Mouse (Mus musculus) midbrain, postnatal 0 days (tissue): ENCODE results near the gene Fmnl3. TPM values are rescaled to one million over a fixed set of nuclear protein-coding genes. Genes with fewer than 3 reads are reported as not detected.
A peak's percentile ranks its signal among the peaks of the same experiment; 100 is the strongest.

Source experiments
- ATAC-seq: fragments of 200-750 bp; cut with Nextera tagmentation; 2 replicates; pipeline ENCODE4 v1.8.0; 2017; ENCODE audit warnings: moderate number of reproducible peaks, mild to moderate bottlenecking, moderate TSS enrichment, moderate library complexity; ENCODE audit not compliant: low FRiP score
- DNase-seq: peaks from one replicate; pipeline ENCODE4 v3.0.0-alpha.2; 2015; ENCODE audit warnings: low spot score
- H3K27ac ChIP-seq: fragments of 300-500 bp; sonication (generic); 2 replicates; pipeline ENCODE4 v1.5.1; 2014; ENCODE audit warnings: low read depth, mild to moderate bottlenecking, low read length, mixed read lengths
- H3K27me3 ChIP-seq: fragments of 300-500 bp; sonication (generic); 2 replicates; pipeline ENCODE4 v1.6.1; 2014; ENCODE audit warnings: low read length, control low read depth, mixed read lengths; ENCODE audit not compliant: insufficient read depth
- H3K36me3 ChIP-seq: fragments of 300-500 bp; sonication (generic); 2 replicates; pipeline ENCODE4 v1.6.1; 2014; ENCODE audit warnings: low read length, control low read depth, mixed read lengths; ENCODE audit not compliant: insufficient read depth
- H3K4me1 ChIP-seq: fragments of 300-500 bp; sonication (generic); 2 replicates; pipeline ENCODE4 v1.6.1; 2014; ENCODE audit warnings: mild to moderate bottlenecking, control low read depth, antibody characterized with exemption, low read length, mixed read lengths; ENCODE audit not compliant: insufficient read depth
- H3K4me2 ChIP-seq: fragments of 300-500 bp; sonication (generic); 2 replicates; pipeline ENCODE4 v1.6.1; 2014; ENCODE audit warnings: low read depth, mild to moderate bottlenecking, low read length, mixed read lengths; ENCODE audit not compliant: poor library complexity, severe bottlenecking
- H3K4me3 ChIP-seq: fragments of 300-500 bp; sonication (generic); 2 replicates; pipeline ENCODE4 v1.5.1; 2014; ENCODE audit warnings: low read depth, mild to moderate bottlenecking, low read length, moderate library complexity
- H3K9ac ChIP-seq: fragments of 300-500 bp; sonication (generic); replicated peaks from 2 replicates; pipeline ENCODE4 v1.6.1; 2014; ENCODE audit warnings: mild to moderate bottlenecking, low read length, moderate library complexity, mixed read lengths; ENCODE audit not compliant: poor library complexity, severe bottlenecking
- H3K9me3 ChIP-seq: fragments of 300-500 bp; sonication (generic); 2 replicates; pipeline ENCODE4 v1.6.1; 2016; ENCODE audit warnings: low read length, control low read depth
- CTCF ChIP-seq: IDR thresholded peaks from 2 replicates; pipeline ENCODE4 v1.5.1; 2016; ENCODE audit warnings: antibody characterized with exemption, mild to moderate bottlenecking
- WGBS: fragments of 180-500 bp; shearing (Covaris S2); extraction: QIAGEN DNeasy Blood & Tissue Kit; methylation state at CpG from one replicate; pipeline ENCODE4 v1.1.7; 2014; 5-methylcytosine and 5-hydroxymethylcytosine counted together
- polyA plus RNA-seq: library from polyadenylated mRNA; unstranded; fragments of >200 nt; fragmentation: Nextera tagmentation; extraction: Ambion mirVana; gene quantifications from 2 replicates; pipeline ENCODE4 v1.2.1, GENCODE M21; 2015
- total RNA-seq: library from RNA; depleted of rRNA; stranded (reverse); fragments of >200 nt; gene quantifications from 2 replicates; pipeline ENCODE4 v1.2.3, GENCODE M21; 2014

The Fmnl3 gene
- total and polyA plus RNA-seq, 2 experiments from 2014 or later, result 9.8 to 15.5 TPM

GRCm38 (mm10) chr15:99310617-99311016 lies 59.7 kb downstream of the Fmnl3 start:
- no peak overlapping the region for H3K4me2 ChIP-seq
- no peaks in the 10 kb centered on the region for H3K4me1 ChIP-seq
- DNase-seq (no peak), ATAC-seq (no peak)
- H3K4me3 ChIP-seq, result no peak overlapping the region
- H3K36me3 ChIP-seq, result peaks cover 87% of the 10 kb centered on the region
- no peak overlapping the region for H3K9ac ChIP-seq
- no peaks in the 10 kb centered on the region for H3K9me3 ChIP-seq
- TF ChIP-seq CTCF, result no peak
- no peak overlapping the region for H3K27ac ChIP-seq
- H3K27me3 ChIP-seq, result no peaks in the 10 kb centered on the region
- 88% methylated on average over 5 of the region's 5 CpGs for WGBS

- no peak overlapping the region for H3K9ac ChIP-seq
- no peak overlapping the region for H3K4me3 ChIP-seq
- H3K4me2 ChIP-seq, result no peak overlapping the region
- no peak for ATAC-seq
- TF ChIP-seq CTCF, result no peak
- 97% methylated on average over 9 of the region's 9 CpGs for WGBS
- H3K36me3 ChIP-seq, result peaks cover 87% of the 10 kb centered on the region
- no peaks in the 10 kb centered on the region for H3K4me1 ChIP-seq
- no peaks in the 10 kb centered on the region for H3K27me3 ChIP-seq
- H3K27ac ChIP-seq, result no peak overlapping the region
- no peaks in the 10 kb centered on the region for H3K9me3 ChIP-seq
- DNase-seq, result no peak
These were observed 60.7 kb downstream of the Fmnl3 start for GRCm38 (mm10) chr15:99309549-99309948.

- H3K27ac ChIP-seq, result no peak overlapping the region
- H3K27me3 ChIP-seq, result no peaks in the 10 kb centered on the region
- DNase-seq (no peak), ATAC-seq (no peak)
- 91% methylated on average over 9 of the region's 9 CpGs for WGBS
- H3K4me1 ChIP-seq, result no peaks in the 10 kb centered on the region
- H3K36me3 ChIP-seq, result peaks cover 79% of the 10 kb centered on the region
- TF ChIP-seq CTCF, result no peak
- no peak overlapping the region for H3K4me2 ChIP-seq
- no peaks in the 10 kb centered on the region for H3K9me3 ChIP-seq
- H3K9ac ChIP-seq, result no peak overlapping the region
- no peak overlapping the region for H3K4me3 ChIP-seq
These were observed 62.8 kb downstream of the Fmnl3 start for GRCm38 (mm10) chr15:99307476-99307875.

- no peaks in the 10 kb centered on the region; the same call in 1 of the 2 replicates for H3K36me3 ChIP-seq
These were observed 74.1 kb downstream of the Fmnl3 start for GRCm38 (mm10) chr15:99296213-99296612.

GRCm38 (mm10) chr15:99295484-99295981 lies 74.7 kb downstream of the Fmnl3 start, which contains the start of gene Fam186b:
Gene Fam186b (minus strand): TSS chr15:99295888.
- 0% methylated on average over 15 of the region's 17 CpGs for WGBS
- DNase-seq, result no peak
- H3K4me1 ChIP-seq, result peaks cover 6% of the 10 kb centered on the region; the same call in 1 of the 2 replicates

More at GRCm38 (mm10) chr15:99296213-99296612, 74.1 kb downstream of the Fmnl3 start:
- peak overlapping the region; percentile 53 for H3K4me3 ChIP-seq
- H3K4me1 ChIP-seq, result peaks cover 6% of the 10 kb centered on the region; the same call in 1 of the 2 replicates
- no peak overlapping the region for H3K27ac ChIP-seq
- no peaks in the 10 kb centered on the region for H3K9me3 ChIP-seq
- 39% methylated on average over 5 of the region's 5 CpGs for WGBS
- no peaks in the 10 kb centered on the region for H3K27me3 ChIP-seq
- peak overlapping the region; percentile 58 for H3K4me2 ChIP-seq
- DNase-seq, result no peak
- peak overlapping the region; percentile 75; the same call in 1 of the 2 replicates for H3K9ac ChIP-seq
- ATAC-seq, result no peak
- no peak for TF ChIP-seq CTCF

GRCm38 (mm10) chr15:99294813-99295374 lies 75.4 kb downstream of the Fmnl3 start, which contains the start of gene Prpf40b:
Gene Prpf40b (plus strand): TSS chr15:99295087.
- H3K9me3 ChIP-seq, result no peaks in the 10 kb centered on the region
- H3K36me3 ChIP-seq, result no peaks in the 10 kb centered on the region; the same call in 1 of the 2 replicates
- H3K27me3 ChIP-seq, result no peaks in the 10 kb centered on the region
- ATAC-seq (peak; percentile 95), DNase-seq (peak; percentile 94)
- peak within 1 kb of the TSS; percentile 76 for H3K27ac ChIP-seq
- H3K4me2 ChIP-seq, result peak within 1 kb of the TSS; percentile 58
- peaks cover 6% of the 10 kb centered on the region; the same call in 1 of the 2 replicates for H3K4me1 ChIP-seq
- peak within 1 kb of the TSS; percentile 75 for H3K9ac ChIP-seq
- peak within 1 kb of the TSS; percentile 53 for H3K4me3 ChIP-seq
- WGBS, result under 1% methylated on average over 35 of the region's 64 CpGs
- TF ChIP-seq CTCF, result peak; percentile 59

More at GRCm38 (mm10) chr15:99295484-99295981, 74.7 kb downstream of the Fmnl3 start, which contains the start of gene Fam186b:
- Histone ChIP-seq H3K9ac (peak within 1 kb of the TSS; percentile 75), H3K27me3 (no peaks in the 10 kb centered on the region), H3K9me3 (no peaks in the 10 kb centered on the region), H3K4me2 (peak within 1 kb of the TSS; percentile 58), H3K27ac (peak within 1 kb of the TSS; percentile 76), H3K4me3 (peak within 1 kb of the TSS; percentile 53), H3K36me3 (no peaks in the 10 kb centered on the region; the same call in 1 of the 2 replicates)
- peak; percentile 54 for ATAC-seq
- no peak for TF ChIP-seq CTCF
